Mouse (Mus musculus) intestine, embryonic 14.5 days (tissue): Measurements from ENCODE around the gene Usp26. TPM values are rescaled to one million over a fixed set of nuclear protein-coding genes. Genes with fewer than 3 reads are reported as not detected.

Experiments
- ATAC-seq: fragments of 200-750 bp; cut with Nextera tagmentation; replicated peaks from 2 replicates; pipeline ENCODE4 v1.8.0; 2017; ENCODE audit warnings: low read depth, moderate number of reproducible peaks, moderate TSS enrichment, moderate library complexity; ENCODE audit not compliant: low FRiP score, low TSS enrichment
- DNase-seq: peaks from one replicate; pipeline ENCODE4 v3.0.0-alpha.2; 2018; ENCODE audit warnings: low spot score
- H3K27ac ChIP-seq: fragments of 300-500 bp; sonication (generic); 2 replicates; pipeline ENCODE4 v1.5.1; 2014; ENCODE audit warnings: low read depth, mild to moderate bottlenecking, control low read depth
- H3K27me3 ChIP-seq: fragments of 300-500 bp; sonication (generic); replicated peaks from 2 replicates; pipeline ENCODE4 v1.6.1; 2014; ENCODE audit warnings: low read length, control low read depth; ENCODE audit not compliant: control insufficient read depth, insufficient read depth
- H3K36me3 ChIP-seq: fragments of 300-500 bp; sonication (generic); 2 replicates; pipeline ENCODE4 v1.6.1; 2014; ENCODE audit warnings: low read length, control low read depth; ENCODE audit not compliant: control insufficient read depth, insufficient read depth
- H3K4me1 ChIP-seq: fragments of 300-500 bp; sonication (generic); replicated peaks from 2 replicates; pipeline ENCODE4 v1.6.1; 2014; ENCODE audit warnings: low read length, control low read depth, mixed read lengths; ENCODE audit not compliant: control insufficient read depth, insufficient read depth
- H3K4me2 ChIP-seq: fragments of 300-500 bp; sonication (generic); 2 replicates; pipeline ENCODE4 v1.6.1; 2014; ENCODE audit warnings: low read length
- H3K4me3 ChIP-seq: fragments of 300-500 bp; sonication (generic); 2 replicates; pipeline ENCODE4 v1.5.1; 2014; ENCODE audit warnings: low read depth, low read length, control low read depth, mixed read lengths
- H3K9ac ChIP-seq: fragments of 300-500 bp; sonication (generic); 2 replicates; pipeline ENCODE4 v1.6.1; 2014; ENCODE audit warnings: mild to moderate bottlenecking, low read length
- H3K9me3 ChIP-seq: fragments of 300-500 bp; sonication (generic); 2 replicates; pipeline ENCODE4 v1.6.1; 2016; ENCODE audit warnings: low read length, control low read depth; ENCODE audit not compliant: control insufficient read depth
- WGBS: fragments of 180-500 bp; shearing (Covaris S2); extraction: QIAGEN DNeasy Blood & Tissue Kit; methylation state at CpG from one replicate; pipeline ENCODE4 v1.1.7; 2014; 5-methylcytosine and 5-hydroxymethylcytosine counted together
- polyA plus RNA-seq: library from polyadenylated mRNA; unstranded; fragments of >200 nt; fragmentation: Nextera tagmentation; extraction: Ambion mirVana; gene quantifications from 2 replicates; pipeline ENCODE4 v1.2.1, GENCODE M21; 2014

Gene Usp26
- not detected in 2 replicates for polyA plus RNA-seq

DNA sequence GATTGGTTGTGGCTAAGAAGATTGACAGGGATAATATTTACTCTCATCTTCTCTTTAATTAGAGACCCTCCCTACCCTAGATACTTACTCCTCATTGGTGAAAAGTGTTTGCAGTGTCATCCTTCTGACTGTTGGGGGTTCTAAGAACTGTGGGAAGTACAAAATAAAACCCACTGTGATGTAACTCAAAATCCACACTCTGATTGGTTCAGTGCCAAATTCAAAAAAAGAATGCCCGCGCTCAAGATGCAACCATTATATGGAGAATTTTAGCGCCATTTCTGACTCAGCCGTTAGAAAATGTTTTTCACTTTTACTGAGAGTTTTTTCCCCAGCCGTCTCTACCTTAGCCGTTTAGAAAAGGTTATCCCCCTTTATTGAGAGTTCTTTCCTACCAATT, at the start of gene Usp26:
Gene Usp26, minus strand, starts transcription at position 101 of the 400 bp plus-strand sequence.
- H3K27ac ChIP-seq: no peak within 1 kb of the TSS
- 93% methylated on average over 6 of the region's 6 CpGs for WGBS
- ATAC-seq: no peak

DNA sequence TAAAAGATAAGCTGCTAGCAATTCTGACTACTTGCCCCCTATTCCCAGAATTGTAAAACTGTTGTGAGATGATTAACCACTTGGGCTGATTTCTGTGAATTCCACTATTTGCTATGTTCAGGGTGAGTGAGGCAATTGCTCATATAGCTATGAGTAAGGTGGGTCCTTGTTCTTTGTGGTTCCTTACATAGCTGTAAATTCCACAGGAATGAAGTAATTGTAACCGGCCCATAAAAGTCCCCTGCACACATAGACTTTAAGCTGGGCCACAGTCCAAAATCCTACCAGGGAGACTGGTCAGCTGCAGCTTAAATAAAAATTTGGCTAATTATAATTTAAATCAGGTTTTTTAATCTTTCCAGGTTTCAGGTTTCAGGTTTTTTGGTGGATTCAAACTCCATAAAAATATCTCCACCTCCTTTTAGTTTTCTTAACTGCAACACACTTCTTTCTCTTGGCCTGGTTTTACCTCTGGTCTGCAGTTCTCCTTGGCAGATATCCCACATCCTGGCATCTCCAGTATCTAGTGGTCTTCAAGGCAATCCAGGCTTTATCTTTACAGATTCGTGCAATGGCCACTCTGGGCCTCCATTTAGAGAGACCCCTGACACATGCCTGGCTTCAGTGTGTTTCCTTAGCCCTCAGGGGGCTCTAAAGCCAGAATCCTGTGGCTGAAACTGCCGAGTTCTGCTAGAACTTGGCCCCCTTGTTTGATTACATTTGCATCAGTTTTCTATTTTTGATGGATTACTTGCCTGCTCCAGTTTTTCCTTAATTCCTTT, 13.6 kb upstream of the Usp26 start:
- Histone ChIP-seq H3K4me1 (no peaks in the 10 kb centered on the region), H3K27ac (peak overlapping the region; percentile 62; the same call in 1 of the 2 replicates), H3K4me3 (no peak overlapping the region), H3K36me3 (no peaks in the 10 kb centered on the region), H3K9me3 (no peaks in the 10 kb centered on the region), H3K4me2 (no peak overlapping the region), H3K9ac (no peak overlapping the region), H3K27me3 (no peaks in the 10 kb centered on the region)
- 30% methylated on average over 3 of the region's 3 CpGs for WGBS
- peak; percentile 64; the same call in 1 of the 2 replicates for ATAC-seq
- no peak for DNase-seq

More for the DNA sequence above, at the start of gene Usp26:
- Histone ChIP-seq H3K4me1 (no peaks in the 10 kb centered on the region), H3K9me3 (no peaks in the 10 kb centered on the region), H3K36me3 (no peaks in the 10 kb centered on the region), H3K9ac (no peak within 1 kb of the TSS), H3K27me3 (no peaks in the 10 kb centered on the region), H3K4me3 (no peak within 1 kb of the TSS), H3K4me2 (no peak within 1 kb of the TSS)
- DNase-seq: no peak

DNA sequence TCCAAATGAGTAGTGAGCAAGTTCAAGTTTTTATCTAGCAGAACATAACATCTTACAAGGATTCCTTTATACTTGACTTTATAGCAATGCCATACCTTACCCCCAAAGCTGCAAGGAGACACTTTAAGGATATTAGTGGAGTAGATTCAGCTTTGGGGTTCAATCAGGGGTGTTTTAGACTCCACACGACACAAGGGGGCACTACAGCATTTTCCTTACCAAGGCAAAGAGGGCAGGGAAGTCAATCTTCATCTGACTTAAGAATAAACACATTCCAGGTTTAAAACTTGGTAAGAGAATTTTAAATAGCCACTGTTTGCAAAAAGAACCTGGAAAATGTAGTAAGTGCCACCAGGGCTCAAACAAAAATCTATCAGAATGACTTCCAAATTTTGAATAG, 33.6 kb downstream of the Usp26 start:
- H3K27ac ChIP-seq: no peak overlapping the region
- H3K9me3 ChIP-seq: no peaks in the 10 kb centered on the region
- H3K4me3 ChIP-seq: no peak overlapping the region
- 9% methylated on average over 1 of the region's 1 CpGs for WGBS
- no peaks in the 10 kb centered on the region for H3K36me3 ChIP-seq
- no peak for ATAC-seq
- no peak for DNase-seq
- H3K27me3 ChIP-seq: 0 out of 2 replicates have a peak, but pooled peaks cover 2% of the 10 kb centered on the region
- H3K4me1 ChIP-seq: no peaks in the 10 kb centered on the region
- H3K4me2 ChIP-seq: no peak overlapping the region
- no peak overlapping the region for H3K9ac ChIP-seq

DNA sequence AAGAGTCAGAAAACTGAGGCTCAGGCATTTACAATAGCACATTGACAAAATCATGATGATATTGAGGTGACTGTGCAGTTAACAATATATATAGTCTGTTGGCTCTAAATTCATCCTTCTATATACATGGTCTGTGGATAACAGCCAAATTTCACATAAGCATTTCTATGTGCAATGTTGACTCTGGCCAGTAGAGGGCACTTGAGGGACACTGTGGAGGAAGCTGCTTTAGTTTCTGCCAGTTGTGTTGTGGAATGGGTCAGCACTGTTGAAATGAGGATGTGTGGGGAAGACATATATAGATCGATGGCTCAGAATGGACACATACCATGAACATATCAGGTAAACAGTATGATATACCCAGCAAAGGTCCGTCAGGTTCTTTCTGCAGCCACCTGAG, 64.6 kb downstream of the Usp26 start:
- no peak overlapping the region for H3K4me2 ChIP-seq
- no peak overlapping the region for H3K9ac ChIP-seq
- H3K27ac ChIP-seq: no peak overlapping the region
- H3K27me3 ChIP-seq: no peaks in the 10 kb centered on the region
- no peak overlapping the region for H3K4me3 ChIP-seq
- peak; percentile 74 for DNase-seq
- 77% methylated on average over 2 of the region's 2 CpGs for WGBS
- H3K36me3 ChIP-seq: no peaks in the 10 kb centered on the region
- H3K4me1 ChIP-seq: no peaks in the 10 kb centered on the region
- ATAC-seq: no peak
- H3K9me3 ChIP-seq: no peaks in the 10 kb centered on the region

DNA sequence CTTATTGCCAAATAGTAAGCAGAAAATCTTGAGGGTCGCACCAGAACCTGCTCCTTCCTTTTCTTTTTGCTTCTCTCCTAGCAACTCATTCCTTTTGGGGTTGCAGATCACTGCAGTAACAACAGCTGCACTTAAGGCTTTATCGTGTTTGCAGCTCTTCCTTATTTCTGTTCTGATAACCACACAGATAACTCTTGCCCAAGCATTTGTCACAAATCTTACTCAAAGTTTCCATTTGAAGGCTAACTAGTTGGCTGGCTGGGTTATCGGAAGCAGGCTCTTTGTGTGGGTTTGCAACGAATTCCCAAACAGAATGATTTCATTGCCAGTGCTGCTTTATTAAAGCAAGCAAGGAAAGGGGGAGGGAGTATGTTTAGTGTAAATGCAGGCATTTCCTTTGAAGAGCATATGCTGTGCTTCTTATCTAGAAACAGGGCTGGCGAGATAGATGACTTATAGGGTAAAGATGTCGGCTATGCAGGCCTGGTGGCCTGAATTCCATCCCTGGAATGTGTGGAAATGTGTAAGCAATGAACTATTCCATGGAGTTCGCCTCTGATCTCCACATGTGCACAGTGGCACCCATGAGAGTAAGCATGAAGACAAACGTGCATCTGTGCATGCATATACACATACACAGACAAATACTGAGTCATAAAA, 86.8 kb downstream of the Usp26 start:
- DNase-seq: no peak
- no peak for ATAC-seq
- Histone ChIP-seq H3K9ac (no peak overlapping the region), H3K9me3 (no peaks in the 10 kb centered on the region), H3K27me3 (no peaks in the 10 kb centered on the region), H3K4me3 (no peak overlapping the region), H3K4me2 (no peak overlapping the region), H3K36me3 (no peaks in the 10 kb centered on the region), H3K4me1 (no peaks in the 10 kb centered on the region), H3K27ac (no peak overlapping the region)
- 48% methylated on average over 8 of the region's 8 CpGs for WGBS

DNA sequence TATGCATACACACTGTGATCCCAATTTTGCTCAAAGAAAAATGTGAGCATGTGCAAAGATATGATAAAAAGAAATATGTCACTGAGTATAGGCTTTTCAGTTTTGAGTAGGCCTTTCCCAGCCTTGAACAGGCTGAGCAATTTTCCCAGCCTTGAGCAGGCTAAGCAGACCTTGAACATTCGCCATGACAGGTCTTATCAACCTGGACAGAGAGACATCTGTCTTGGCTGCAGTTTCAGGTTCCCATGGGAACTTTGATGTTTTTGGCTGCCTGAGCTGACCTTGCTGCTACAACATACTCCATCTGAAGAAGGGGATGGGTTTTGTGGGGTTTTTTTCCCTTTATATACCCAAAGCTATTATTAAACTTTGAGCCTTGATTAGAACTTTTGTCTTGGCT, 88.0 kb downstream of the Usp26 start:
- no peaks in the 10 kb centered on the region for H3K4me1 ChIP-seq
- DNase-seq (no peak), ATAC-seq (no peak)
- no peak overlapping the region for H3K27ac ChIP-seq
- H3K4me3 ChIP-seq: no peak overlapping the region
- no peaks in the 10 kb centered on the region for H3K9me3 ChIP-seq
- H3K4me2 ChIP-seq: no peak overlapping the region
- no peak overlapping the region for H3K9ac ChIP-seq
- 81% methylated on average over 1 of the region's 1 CpGs for WGBS
- no peaks in the 10 kb centered on the region for H3K27me3 ChIP-seq
- no peaks in the 10 kb centered on the region for H3K36me3 ChIP-seq

Other genes with a start within 250 kb of the Usp26 start
- 9.0 and 9.7 TPM in 2 replicates for gene Hs6st2, start 119.4 kb downstream of the Usp26 start, polyA plus RNA-seq
- not detected in 2 replicates for gene 1700080O16Rik, start 171.5 kb upstream of the Usp26 start, polyA plus RNA-seq